Comparison of ENCODE assay signal across 12 mouse cellular contexts in the genomic region with DNA sequence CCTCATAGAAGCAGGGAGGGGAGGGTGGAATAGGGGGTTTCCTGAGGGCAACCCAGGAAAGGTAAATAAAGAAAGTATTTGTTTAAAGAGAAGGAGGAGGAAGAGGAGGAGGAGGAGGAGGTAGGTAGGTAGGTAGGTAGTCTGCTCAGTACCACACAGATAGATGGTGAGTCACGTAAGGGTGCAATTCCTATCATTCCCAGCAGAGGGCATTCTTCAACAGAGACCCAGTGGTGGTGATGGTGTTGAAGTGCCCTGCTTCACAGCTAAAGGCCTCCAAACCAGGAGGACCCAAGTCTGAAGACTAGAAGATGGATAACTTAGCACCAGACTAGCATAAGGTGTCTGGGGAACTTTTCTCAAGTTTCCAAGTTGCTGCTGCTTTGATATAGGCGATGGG. TPM values are rescaled to one million over a fixed set of nuclear protein-coding genes. Genes with fewer than 3 reads are reported as not detected.
DNase-seq lines count a peak whose midpoint lies in the region; ATAC-seq and TF ChIP-seq lines count a peak whose summit lies in the region.
"Had no signal": no experiment of that assay in that cellular context is flagged by ENCODE, and none has a peak within 500 bp of the region (broad histone marks: within the 10 kb centered on the region; RNA-seq: fewer than 3 reads in every experiment).

No protein-coding gene starts in this region.

- dilution Hi-C loops in CH12.LX (cut with MboI; ENCODE audit: extremely low pct_ligation_motif_present, extremely low pct_unique_long_range_greater_than_20kb, low sequenced_read_pairs): no loop called here

- TF ChIP-seq POLR2A in CH12.LX (IDR thresholded peaks at IDR 0.05; ENCODE audit: low read depth, low read length): no peak
- no peak for TF ChIP-seq POLR2A in brain, embryonic 14.5 days (IDR thresholded peaks at IDR 0.05; ENCODE audit: borderline replicate concordance, extremely low read depth, insufficient read depth, insufficient read length, poor library complexity, severe bottlenecking)

- peak; percentile 74 to 77 for TF ChIP-seq CTCF in CH12.LX (conservative IDR thresholded peaks at IDR 0.05 in 1 of 2, IDR thresholded peaks at IDR 0.05 in 1 of 2; ENCODE audit: low read depth in 2 of 2, low read length in 2 of 2)
- peak; percentile 15; the same call in 1 of the 2 replicates for TF ChIP-seq CTCF in brain, embryonic 14.5 days (IDR thresholded peaks at IDR 0.05; ENCODE audit: borderline replicate concordance, extremely low read depth, insufficient read depth, insufficient read length)
- TF ChIP-seq CTCF in left cerebral cortex, adult 2 months (IDR thresholded peaks at IDR 0.05): no peak; the same call in 1 of the 2 replicates

- no peak for TF ChIP-seq EP300 in CH12.LX (IDR thresholded peaks at IDR 0.05; ENCODE audit: low read length)

- H3K27me3 ChIP-seq in hindbrain, embryonic 11.5 days (ENCODE audit: control insufficient read depth, insufficient read depth, low read length): no peaks in the 10 kb centered on the region
- no peaks in the 10 kb centered on the region for H3K27me3 ChIP-seq in hindbrain, embryonic 12.5 days
- H3K27me3 ChIP-seq in CH12.LX (replicated peaks): no peaks in the 10 kb centered on the region
- no peaks in the 10 kb centered on the region for H3K27me3 ChIP-seq in kidney, embryonic 16.5 days (ENCODE audit: insufficient read depth, low read length)
- H3K27me3 ChIP-seq: embryonic facial prominence, embryonic 15.5 days; heart, embryonic 13.5 days had no signal

- H3K4me2 ChIP-seq in hindbrain, embryonic 11.5 days (replicated peaks; ENCODE audit: low read depth, low read length): no peak overlapping the region
- no peak overlapping the region for H3K4me2 ChIP-seq in hindbrain, embryonic 12.5 days (replicated peaks)
- no peak overlapping the region for H3K4me2 ChIP-seq in CH12.LX (ENCODE audit: insufficient read depth, low read depth, poor library complexity, severe bottlenecking)
- no peak overlapping the region for H3K4me2 ChIP-seq in kidney, embryonic 16.5 days (replicated peaks; ENCODE audit: low read depth, low read length)
- H3K4me2 ChIP-seq: embryonic facial prominence, embryonic 15.5 days; heart, embryonic 13.5 days had no signal

- no peak for ATAC-seq in hindbrain, embryonic 11.5 days (ENCODE audit: low FRiP score)
- ATAC-seq in hindbrain, embryonic 12.5 days (ENCODE audit: low FRiP score): no peak
- no peak for ATAC-seq in kidney, embryonic 16.5 days (ENCODE audit: low FRiP score, low TSS enrichment)

- peak; percentile 14 for DNase-seq in hindbrain, embryonic 11.5 days (ENCODE audit: low spot score)
- DNase-seq in CH12.LX (ENCODE audit: extremely low read depth): peak; percentile 73
- DNase-seq in brain, embryonic 14.5 days (ENCODE audit: low read depth): no peak
- DNase-seq in monocyte, adult 2 months (ENCODE audit: low read depth in 1 of 2, low spot score in 2 of 2): peak; percentile 41 to 46
- DNase-seq in left cerebral cortex, adult 2 months (ENCODE audit: extremely low spot score in 1 of 2, low spot score in 2 of 2): no peak
- DNase-seq in left cerebral cortex, postnatal 36 days (ENCODE audit: low spot score in 2 of 2): no peak
- DNase-seq: right cerebral cortex, adult 18-20 months had no signal

- H3K79me2 ChIP-seq in CH12.LX (replicated peaks; ENCODE audit: control insufficient read depth, extremely low read depth, insufficient read depth, poor library complexity, severe bottlenecking): peaks cover 6% of the 10 kb centered on the region; the same call in 1 of the 2 replicates

- no peak overlapping the region for H3K9ac ChIP-seq in hindbrain, embryonic 11.5 days (ENCODE audit: low read depth, low read length)
- no peak overlapping the region for H3K9ac ChIP-seq in hindbrain, embryonic 12.5 days
- H3K9ac ChIP-seq in CH12.LX (ENCODE audit: insufficient read depth, low read depth): no peak overlapping the region
- no peak overlapping the region for H3K9ac ChIP-seq in kidney, embryonic 16.5 days (replicated peaks; ENCODE audit: low read length)
- H3K9ac ChIP-seq: embryonic facial prominence, embryonic 15.5 days; heart, embryonic 13.5 days had no signal

- TF ChIP-seq RAD21 in CH12.LX (IDR thresholded peaks at IDR 0.05; ENCODE audit: low read depth, low read length): peak; percentile 57

- no peak overlapping the region for H3K27ac ChIP-seq in hindbrain, embryonic 11.5 days (ENCODE audit: low read depth, low read length)
- no peak overlapping the region for H3K27ac ChIP-seq in hindbrain, embryonic 12.5 days
- H3K27ac ChIP-seq in CH12.LX (ENCODE audit: insufficient read depth, low read depth): no peak overlapping the region
- no peak overlapping the region for H3K27ac ChIP-seq in left cerebral cortex, adult 2 months
- no peak overlapping the region for H3K27ac ChIP-seq in kidney, embryonic 16.5 days (ENCODE audit: low read length)
- H3K27ac ChIP-seq: embryonic facial prominence, embryonic 15.5 days; heart, embryonic 13.5 days had no signal

- no peaks in the 10 kb centered on the region for H3K9me3 ChIP-seq in hindbrain, embryonic 11.5 days (ENCODE audit: control insufficient read depth, low read length)
- no peaks in the 10 kb centered on the region for H3K9me3 ChIP-seq in hindbrain, embryonic 12.5 days (replicated peaks)
- H3K9me3 ChIP-seq in CH12.LX (replicated peaks; ENCODE audit: low read length): no peaks in the 10 kb centered on the region
- no peaks in the 10 kb centered on the region for H3K9me3 ChIP-seq in kidney, embryonic 16.5 days (ENCODE audit: low read length)
- H3K9me3 ChIP-seq: embryonic facial prominence, embryonic 15.5 days; heart, embryonic 13.5 days; megakaryocyte, embryonic 14.5 days had no signal

- H3K4me3 ChIP-seq in hindbrain, embryonic 11.5 days (ENCODE audit: low read depth, low read length): no peak overlapping the region
- H3K4me3 ChIP-seq in hindbrain, embryonic 12.5 days: no peak overlapping the region
- H3K4me3 ChIP-seq in CH12.LX (replicated peaks in 1 of 3; ENCODE audit: low read depth in 2 of 3, low read length in 2 of 3, poor library complexity in 1 of 3): no peak overlapping the region
- no peak overlapping the region for H3K4me3 ChIP-seq in left cerebral cortex, adult 2 months
- H3K4me3 ChIP-seq in kidney, embryonic 16.5 days (ENCODE audit: low read length): no peak overlapping the region
- H3K4me3 ChIP-seq: embryonic facial prominence, embryonic 15.5 days; heart, embryonic 13.5 days; megakaryocyte, embryonic 14.5 days had no signal

- WGBS in hindbrain, embryonic 11.5 days: 94% methylated on average over 2 of the region's 2 CpGs
- WGBS in hindbrain, embryonic 12.5 days: 99% methylated on average over 2 of the region's 2 CpGs
- 96% methylated on average over 2 of the region's 2 CpGs for whole genome bisulfite sequencing in kidney, embryonic 16.5 days

- no peaks in the 10 kb centered on the region for H3K36me3 ChIP-seq in hindbrain, embryonic 11.5 days (ENCODE audit: control insufficient read depth, insufficient read depth, low read length)
- no peaks in the 10 kb centered on the region for H3K36me3 ChIP-seq in hindbrain, embryonic 12.5 days
- peaks cover 2 to 6% of the 10 kb centered on the region in 2 experiments for H3K36me3 ChIP-seq in CH12.LX (replicated peaks in 1 of 2; ENCODE audit: control insufficient read depth in 1 of 2, insufficient read depth in 1 of 2, low read length in 1 of 2)
- no peaks in the 10 kb centered on the region for H3K36me3 ChIP-seq in kidney, embryonic 16.5 days (ENCODE audit: insufficient read depth, low read length)
- H3K36me3 ChIP-seq: embryonic facial prominence, embryonic 15.5 days; heart, embryonic 13.5 days had no signal

- intact Hi-C loops in left cerebral cortex, adult 2 months (cut with DNase I): no loop called here
- intact Hi-C loops in left cerebral cortex, postnatal 36 days (cut with DNase I): no loop called here

- in situ Hi-C loops in CH12.LX (cut with MboI; ENCODE audit: low pct_ligation_motif_present, low pct_unique_long_range_greater_than_20kb, low sequenced_read_pairs): no loop called here

- H3K4me1 ChIP-seq in hindbrain, embryonic 11.5 days (replicated peaks; ENCODE audit: control insufficient read depth, insufficient read depth, low read length): no peaks in the 10 kb centered on the region
- H3K4me1 ChIP-seq in hindbrain, embryonic 12.5 days: no peaks in the 10 kb centered on the region
- H3K4me1 ChIP-seq in CH12.LX (ENCODE audit: control insufficient read depth in 1 of 2, insufficient read depth in 2 of 2): peaks cover 9 to 69% of the 10 kb centered on the region in 2 experiments; a peak in 3 of 4 replicates
- no peaks in the 10 kb centered on the region for H3K4me1 ChIP-seq in kidney, embryonic 16.5 days (ENCODE audit: insufficient read depth, low read length)
- H3K4me1 ChIP-seq: embryonic facial prominence, embryonic 15.5 days; heart, embryonic 13.5 days had no signal

RNA-seq across cellular contexts. Expression of gene Ly9, which starts 2.8 kb away (rescaled TPM):
- polyA plus RNA-seq in hindbrain, embryonic 11.5 days (2014; fragmentation: Nextera tagmentation; extraction: Ambion mirVana): not detected in 2 replicates
- not detected in 2 replicates for polyA plus RNA-seq in hindbrain, embryonic 12.5 days (2016; fragmentation: Nextera tagmentation; extraction: Ambion mirVana)
- 43.6 and 46.7 TPM in 2 replicates for total RNA-seq in CH12.LX (2012; rRNA removed)
- total RNA-seq in CH12.LX (2014; rRNA removed): 53.6 and 57.8 TPM in 2 replicates
- 68.6 and 74.4 TPM in 2 replicates for polyA plus RNA-seq in CH12.LX (2012; ENCODE audit: insufficient read length, low read depth)
- polyA plus RNA-seq in brain, embryonic 14.5 days (2012; rRNA removed): 0.08 and 0.19 TPM in 2 replicates
- total RNA-seq in left cerebral cortex, adult 2 months (2021): not detected
- not detected for total RNA-seq in left cerebral cortex, postnatal 36 days (2021)
- 0.35 and 0.44 TPM in 2 replicates for polyA plus RNA-seq in kidney, embryonic 16.5 days (2015; fragmentation: Nextera tagmentation; extraction: Ambion mirVana)

RNA-seq across cellular contexts. Expression of gene Slamf7, which starts 42.8 kb away (rescaled TPM):
- not detected in 2 replicates for polyA plus RNA-seq in hindbrain, embryonic 11.5 days (2014; fragmentation: Nextera tagmentation; extraction: Ambion mirVana)
- polyA plus RNA-seq in hindbrain, embryonic 12.5 days (2016; fragmentation: Nextera tagmentation; extraction: Ambion mirVana): not detected in 2 replicates
- total RNA-seq in CH12.LX (2012; rRNA removed) (6.8 and 10.5 TPM in 2 replicates), CH12.LX (2014; rRNA removed) (15.4 and 15.8 TPM in 2 replicates)
- 9.5 and 10.6 TPM in 2 replicates for polyA plus RNA-seq in CH12.LX (2012; ENCODE audit: insufficient read length, low read depth)
- polyA plus RNA-seq in brain, embryonic 14.5 days (2012; rRNA removed): 0.04 TPM in 1 of 2 replicates, not detected in the other
- under 1 TPM in 1 of 2 experiments, not detected in 1; 0.40 TPM for total RNA-seq in left cerebral cortex, adult 2 months (2021)
- total RNA-seq in left cerebral cortex, postnatal 36 days (2021): not detected
- not detected in 2 replicates for polyA plus RNA-seq in kidney, embryonic 16.5 days (2015; fragmentation: Nextera tagmentation; extraction: Ambion mirVana)
- polyA plus RNA-seq: heart, embryonic 13.5 days had no signal

RNA-seq across cellular contexts. Expression of gene Cd244a, which starts 51.0 kb away (rescaled TPM):
- not detected in 2 replicates for polyA plus RNA-seq in hindbrain, embryonic 11.5 days (2014; fragmentation: Nextera tagmentation; extraction: Ambion mirVana)
- polyA plus RNA-seq in hindbrain, embryonic 12.5 days (2016; fragmentation: Nextera tagmentation; extraction: Ambion mirVana): 0.08 TPM in 1 of 2 replicates, not detected in the other
- 0.21 and 0.34 TPM in 2 replicates for total RNA-seq in CH12.LX (2012; rRNA removed)
- 0.45 and 0.64 TPM in 2 replicates for total RNA-seq in CH12.LX (2014; rRNA removed)
- polyA plus RNA-seq in CH12.LX (2012; ENCODE audit: insufficient read length, low read depth): 0.41 and 0.74 TPM in 2 replicates
- not detected in 2 replicates for polyA plus RNA-seq in brain, embryonic 14.5 days (2012; rRNA removed)
- total RNA-seq in left cerebral cortex, adult 2 months (2021): not detected
- total RNA-seq in left cerebral cortex, postnatal 36 days (2021): not detected
- 0.07 and 0.08 TPM in 2 replicates for polyA plus RNA-seq in kidney, embryonic 16.5 days (2015; fragmentation: Nextera tagmentation; extraction: Ambion mirVana)

Comparison
In these comparisons a context has a peak if more than half of its experiments do, and no peak if none do; other contexts are left out.
1. DNase-seq: peak in hindbrain, embryonic 11.5 days (single experiment), CH12.LX (single experiment) and monocyte, adult 2 months (2 of 2); none in brain, embryonic 14.5 days (single experiment), left cerebral cortex, adult 2 months (0 of 2) and left cerebral cortex, postnatal 36 days (0 of 2).
2. RNA of gene Ly9, which starts 2.8 kb away (polyA plus RNA-seq): 68.6 to 74.4 TPM in CH12.LX; 0.35 to 0.44 TPM in kidney, embryonic 16.5 days, 0.08 to 0.19 TPM in brain, embryonic 14.5 days, not detected in hindbrain, embryonic 12.5 days and not detected in hindbrain, embryonic 11.5 days; every median in the first group is over 10 times any median in the second.